Mouse (Mus musculus) MEL (cell line): ENCODE measurements around the gene Triml2. TPM values are rescaled to one million over a fixed set of nuclear protein-coding genes. Genes with fewer than 3 reads are reported as not detected.

Source experiments
- DNase-seq: peaks from one replicate; pipeline ENCODE4 v3.0.0; 2011; ENCODE audit warnings: low read depth, low spot score
- H3K27ac ChIP-seq: 2 replicates; pipeline ENCODE4 v1.5.1; 2012; ENCODE audit warnings: low read depth, mild to moderate bottlenecking, control low read depth, low read length, moderate library complexity; ENCODE audit not compliant: control insufficient read depth
- H3K27me3 ChIP-seq, 2 experiments: fragments of 150-350 bp in 1 of 2; sonication (generic) in 1 of 2; 2 replicates each; pipeline ENCODE4 v1.6.1; 2012; ENCODE audit warnings: low read length in 2 of 2, mild to moderate bottlenecking in 2 of 2, improper control_type of control experiment in 1 of 2, moderate library complexity in 1 of 2; ENCODE audit not compliant: insufficient read depth in 2 of 2, control insufficient read depth in 1 of 2
- H3K36me3 ChIP-seq, 2 experiments: 2 replicates each; pipeline ENCODE4 v1.6.1; 2012 to 2014; ENCODE audit warnings: low read length in 2 of 2, improper control_type of control experiment in 1 of 2, inconsistent platforms in 1 of 2, mild to moderate bottlenecking in 1 of 2; ENCODE audit not compliant: insufficient read depth in 2 of 2, control insufficient read depth in 1 of 2
- H3K4me1 ChIP-seq, 2 experiments: fragments of 150-350 bp in 1 of 2; sonication (generic) in 1 of 2; 2 replicates each; pipeline ENCODE4 v1.6.1; 2012; ENCODE audit warnings: low read length in 2 of 2, improper control_type of control experiment in 1 of 2, mild to moderate bottlenecking in 1 of 2; ENCODE audit not compliant: insufficient read depth in 2 of 2, control insufficient read depth in 1 of 2
- H3K4me3 ChIP-seq, 2 experiments: fragments of 150-350 bp in 1 of 2; sonication (generic) in 1 of 2; 2 replicates each; pipeline ENCODE4 v1.5.1; 2012; ENCODE audit warnings: low read depth in 2 of 2, low read length in 2 of 2, mild to moderate bottlenecking in 2 of 2, moderate library complexity in 2 of 2, control low read depth in 1 of 2, improper control_type of control experiment in 1 of 2; ENCODE audit not compliant: control insufficient read depth in 1 of 2, insufficient read depth in 1 of 2
- H3K79me2 ChIP-seq: 2 replicates; pipeline ENCODE4 v1.6.1; 2012; ENCODE audit warnings: mild to moderate bottlenecking, low read length, moderate library complexity; ENCODE audit not compliant: control insufficient read depth, poor library complexity, insufficient read depth
- H3K9ac ChIP-seq: 2 replicates; pipeline ENCODE4 v1.6.1; 2012; ENCODE audit warnings: low read depth, mild to moderate bottlenecking, control low read depth, low read length, moderate library complexity; ENCODE audit not compliant: control insufficient read depth, poor library complexity, severe bottlenecking
- H3K9me3 ChIP-seq: fragments of 150-350 bp; sonication (generic); replicated peaks from 2 replicates; pipeline ENCODE4 v1.6.1; 2012; ENCODE audit warnings: mild to moderate bottlenecking, low read length, improper control_type of control experiment, moderate library complexity; ENCODE audit not compliant: insufficient read depth
- CTCF ChIP-seq, 3 experiments: IDR thresholded peaks in 2 of 3; conservative IDR thresholded peaks in 1 of 3; 2 replicates each; pipeline ENCODE4 v1.5.1; 2011 to 2012; ENCODE audit warnings: low read length in 3 of 3, low read depth in 2 of 3, mild to moderate bottlenecking in 2 of 3, improper control_type of control experiment in 1 of 3, inconsistent platforms in 1 of 3, mixed read lengths in 1 of 3, moderate library complexity in 1 of 3; ENCODE audit not compliant: control insufficient read depth in 1 of 3, insufficient read depth in 1 of 3, poor library complexity in 1 of 3, severe bottlenecking in 1 of 3
- EP300 ChIP-seq, 2 experiments: IDR thresholded peaks; 2 replicates each; pipeline ENCODE4 v1.6.1; 2011; ENCODE audit warnings: improper control_type of control experiment in 2 of 2, low read length in 2 of 2, low read depth in 1 of 2, mild to moderate bottlenecking in 1 of 2
- GABPA ChIP-seq: IDR thresholded peaks from 2 replicates; pipeline ENCODE4 v1.6.1; 2012; ENCODE audit warnings: low read depth, mild to moderate bottlenecking, inconsistent platforms, low read length, improper control_type of control experiment, moderate library complexity
- GATA1 ChIP-seq: IDR thresholded peaks from 2 replicates; pipeline ENCODE4 v1.6.1; 2011; ENCODE audit warnings: low read depth, low read length, improper control_type of control experiment
- HCFC1 ChIP-seq: IDR thresholded peaks from 2 replicates; pipeline ENCODE4 v1.6.1; 2012; ENCODE audit warnings: low read depth, mild to moderate bottlenecking, inconsistent platforms, low read length, improper control_type of control experiment, moderate library complexity
- MAZ ChIP-seq: IDR thresholded peaks from 2 replicates; pipeline ENCODE4 v1.6.1; 2012; ENCODE audit warnings: low read depth, mild to moderate bottlenecking, inconsistent platforms, low read length, improper control_type of control experiment
- MXI1 ChIP-seq: IDR thresholded peaks from 2 replicates; pipeline ENCODE4 v1.6.1; 2011; ENCODE audit warnings: mild to moderate bottlenecking, low read depth, low read length, improper control_type of control experiment
- MYB ChIP-seq: IDR thresholded peaks from 2 replicates; pipeline ENCODE4 v1.6.1; 2011; ENCODE audit warnings: mild to moderate bottlenecking, low read depth, low read length, improper control_type of control experiment
- MYC ChIP-seq: IDR thresholded peaks from 2 replicates; pipeline ENCODE4 v1.6.1; 2011; ENCODE audit warnings: low read depth, mild to moderate bottlenecking, low read length, improper control_type of control experiment, moderate library complexity
- NELFE ChIP-seq: IDR thresholded peaks from 2 replicates; pipeline ENCODE4 v1.6.1; 2011; ENCODE audit warnings: low read depth, low read length, improper control_type of control experiment
- POLR2A ChIP-seq, 2 experiments: IDR thresholded peaks; 2 replicates each; pipeline ENCODE4 v1.6.1; 2011 to 2012; ENCODE audit warnings: low read length in 2 of 2, mild to moderate bottlenecking in 2 of 2, control low read depth in 1 of 2, improper control_type of control experiment in 1 of 2, low read depth in 1 of 2, moderate library complexity in 1 of 2; ENCODE audit not compliant: control insufficient read depth in 1 of 2, insufficient read depth in 1 of 2, poor library complexity in 1 of 2
- POLR2AphosphoS2 ChIP-seq: IDR thresholded peaks from 2 replicates; pipeline ENCODE4 v1.6.1; 2011; ENCODE audit warnings: low read length, improper control_type of control experiment
- POLR2AphosphoS5 ChIP-seq: IDR thresholded peaks from 2 replicates; pipeline ENCODE4 v1.6.1; 2012; ENCODE audit warnings: low read depth, borderline replicate concordance, mild to moderate bottlenecking, inconsistent platforms, low read length, moderate library complexity, mixed read lengths
- RAD21 ChIP-seq: IDR thresholded peaks from 2 replicates; pipeline ENCODE4 v1.6.1; 2011; ENCODE audit warnings: mild to moderate bottlenecking, low read depth, low read length, improper control_type of control experiment
- TAL1 ChIP-seq: IDR thresholded peaks from 2 replicates; pipeline ENCODE4 v1.6.1; 2012; ENCODE audit warnings: mild to moderate bottlenecking, inconsistent platforms, low read length, moderate library complexity, mixed read lengths
- TBP ChIP-seq: IDR thresholded peaks from 2 replicates; pipeline ENCODE4 v1.8.0; 2011; ENCODE audit warnings: low read depth, low read length, improper control_type of control experiment
- TCF12 ChIP-seq: IDR thresholded peaks from 2 replicates; pipeline ENCODE4 v1.6.1; 2014; ENCODE audit warnings: low read depth, mild to moderate bottlenecking, inconsistent platforms, low read length, improper control_type of control experiment, moderate library complexity
- UBTF ChIP-seq: IDR thresholded peaks from 2 replicates; pipeline ENCODE4 v1.6.1; 2012; ENCODE audit warnings: low read depth, mild to moderate bottlenecking, inconsistent platforms, low read length, improper control_type of control experiment, moderate library complexity, borderline replicate concordance; ENCODE audit not compliant: insufficient read depth
- USF2 ChIP-seq, 2 experiments: IDR thresholded peaks; 2 replicates each; pipeline ENCODE4 v1.6.1; 2011 to 2012; ENCODE audit warnings: improper control_type of control experiment in 2 of 2, low read length in 2 of 2, borderline replicate concordance in 1 of 2, inconsistent platforms in 1 of 2, low read depth in 1 of 2, mild to moderate bottlenecking in 1 of 2; ENCODE audit not compliant: insufficient read depth in 1 of 2
- ZKSCAN1 ChIP-seq: IDR thresholded peaks from 2 replicates; pipeline ENCODE4 v1.6.1; 2012; ENCODE audit warnings: low read depth, mild to moderate bottlenecking, inconsistent platforms, low read length, improper control_type of control experiment, moderate library complexity
- polyA plus RNA-seq, 2 experiments: library from polyadenylated mRNA; stranded (reverse) in 1 of 2; unstranded in 1 of 2; fragments of >175 nt in 1 of 2; fragments of >200 nt in 1 of 2; gene quantifications; 2 replicates each; pipeline versions ENCODE4 v1.2.1 to v1.2.4; 2012; ENCODE audit warnings: low replicate concordance in 2 of 2, low read depth in 1 of 2; ENCODE audit not compliant: insufficient read length in 2 of 2, insufficient read depth in 1 of 2, missing spikeins in 1 of 2
- total RNA-seq: library from RNA; depleted of rRNA; stranded (reverse); fragments of 300-350 nt; gene quantifications from 2 replicates; pipeline ENCODE4 v1.2.3, GENCODE M21; 2012; rRNA removed

Triml2 gene
- total RNA-seq, result not detected in 2 replicates
- polyA plus RNA-seq, result not detected

DNA sequence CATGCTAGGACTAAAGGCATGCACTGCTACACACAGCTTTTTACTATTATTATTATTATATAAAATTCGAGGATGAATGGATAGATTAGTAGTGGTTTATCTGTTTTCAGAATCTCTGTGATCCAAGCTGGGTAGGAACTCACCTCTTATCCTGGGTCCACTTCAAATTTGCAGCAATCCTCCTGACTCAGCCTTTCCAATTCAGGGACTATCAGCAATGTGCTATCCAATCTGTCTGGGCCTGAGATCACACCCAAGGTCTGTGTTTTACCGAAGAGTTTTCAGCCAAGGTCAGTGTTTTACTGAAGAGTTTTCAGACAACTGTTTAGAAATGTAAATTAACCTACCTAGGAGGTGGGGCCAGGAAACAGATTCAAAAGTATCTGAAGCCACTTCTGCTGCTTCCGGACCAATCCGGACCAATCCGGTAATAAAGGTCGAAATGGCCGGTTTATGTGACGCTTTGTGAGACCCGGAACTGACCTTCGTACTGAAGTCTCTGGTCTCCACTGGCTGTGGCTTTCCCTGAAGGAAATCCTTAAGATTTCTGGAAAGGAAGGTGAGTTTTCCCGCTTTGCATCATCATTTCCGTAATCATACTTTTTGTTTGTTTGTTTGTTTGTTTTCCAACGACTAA, at the start of gene Triml2:
Triml2 (plus strand) TSS at position 488 of the 637 bp plus-strand sequence.
- H3K4me3 ChIP-seq, result no peak within 1 kb of the TSS
- no peaks in the 10 kb centered on the region for H3K27me3 ChIP-seq
- no peaks in the 10 kb centered on the region for H3K36me3 ChIP-seq
- no peaks in the 10 kb centered on the region for H3K79me2 ChIP-seq
- no peak for TF ChIP-seq HCFC1
- no peak for TF ChIP-seq RAD21
- no peak for TF ChIP-seq CTCF (IDR thresholded peaks at IDR 0.05 in 2 of 3, conservative IDR thresholded peaks at IDR 0.05 in 1 of 3; ENCODE audit: control insufficient read depth in 1 of 3, insufficient read depth in 1 of 3, low read depth in 2 of 3, low read length in 3 of 3, poor library complexity in 1 of 3, severe bottlenecking in 1 of 3)
- no peaks in the 10 kb centered on the region for H3K4me1 ChIP-seq
- no peak for DNase-seq
- H3K9me3 ChIP-seq, result no peaks in the 10 kb centered on the region
- no peak within 1 kb of the TSS for H3K27ac ChIP-seq
- H3K9ac ChIP-seq, result no peak within 1 kb of the TSS

DNA sequence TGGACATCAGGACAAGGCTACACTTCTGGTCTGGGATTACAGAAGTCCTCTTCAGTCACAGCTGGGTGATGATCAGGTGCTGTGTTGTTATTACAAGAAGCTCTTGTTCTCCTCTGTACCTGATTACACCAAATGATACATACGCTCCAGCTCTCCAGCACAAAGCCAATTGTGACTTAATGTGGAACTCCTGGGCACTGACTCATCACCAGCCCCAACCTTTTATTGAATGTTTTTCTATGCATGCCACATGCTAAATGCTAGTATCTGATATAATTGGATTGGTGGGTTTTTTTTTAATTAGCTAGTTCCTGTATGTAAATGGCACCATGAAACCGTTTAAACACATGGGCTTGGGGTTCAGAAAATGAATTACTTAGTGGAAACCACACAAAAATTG, 39.0 kb upstream of the Triml2 start, which contains the start of gene Triml1:
Triml1 (minus strand) TSS at position 101 of the 400 bp plus-strand sequence.
- DNase-seq, result no peak
- Histone ChIP-seq H3K27ac (no peak within 1 kb of the TSS), H3K9ac (no peak within 1 kb of the TSS), H3K4me1 (no peaks in the 10 kb centered on the region), H3K9me3 (no peaks in the 10 kb centered on the region), H3K27me3 (no peaks in the 10 kb centered on the region), H3K36me3 (no peaks in the 10 kb centered on the region)
- no peak for TF ChIP-seq MYB
- no peak for TF ChIP-seq GATA1
- TF ChIP-seq POLR2AphosphoS2, result no peak
- no peak for TF ChIP-seq POLR2AphosphoS5
- no peak for TF ChIP-seq CTCF (IDR thresholded peaks at IDR 0.05 in 2 of 3, conservative IDR thresholded peaks at IDR 0.05 in 1 of 3; ENCODE audit: control insufficient read depth in 1 of 3, insufficient read depth in 1 of 3, low read depth in 2 of 3, low read length in 3 of 3, poor library complexity in 1 of 3, severe bottlenecking in 1 of 3)
- no peak for TF ChIP-seq TBP
- TF ChIP-seq MXI1, result no peak
- TF ChIP-seq POLR2A (IDR thresholded peaks at IDR 0.05; ENCODE audit: control insufficient read depth in 1 of 2, insufficient read depth in 1 of 2, low read depth in 1 of 2, low read length in 2 of 2, poor library complexity in 1 of 2), result no peak
- TF ChIP-seq GABPA, result no peak
- no peak for TF ChIP-seq ZKSCAN1
- TF ChIP-seq EP300 (IDR thresholded peaks at IDR 0.05; ENCODE audit: low read depth in 1 of 2, low read length in 2 of 2), result no peak
- no peak for TF ChIP-seq TAL1
- no peak for TF ChIP-seq NELFE
- TF ChIP-seq USF2 (IDR thresholded peaks at IDR 0.05; ENCODE audit: borderline replicate concordance in 1 of 2, insufficient read depth in 1 of 2, low read depth in 1 of 2, low read length in 2 of 2), result no peak
- no peak for TF ChIP-seq UBTF
- no peak for TF ChIP-seq MYC
- TF ChIP-seq TCF12, result no peak
- TF ChIP-seq MAZ, result no peak
- TF ChIP-seq, all 39 proteins: peak for 0
- no peaks in the 10 kb centered on the region for H3K79me2 ChIP-seq
- H3K4me3 ChIP-seq, result no peak within 1 kb of the TSS
